Mouse (Mus musculus) embryonic facial prominence, embryonic 10.5 days (tissue): ENCODE measurements around the gene Cnih3. TPM values are rescaled to one million over a fixed set of nuclear protein-coding genes. Genes with fewer than 3 reads are reported as not detected.

Experiments
- DNase-seq: peaks from one replicate; pipeline ENCODE4 v3.0.0-alpha.2; 2017; ENCODE audit warnings: low spot score
- H3K27ac ChIP-seq: fragments of 300-500 bp; sonication (generic); replicated peaks from 2 replicates; pipeline ENCODE4 v1.5.1; 2016; ENCODE audit warnings: mild to moderate bottlenecking
- H3K27me3 ChIP-seq: fragments of 300-500 bp; sonication (generic); replicated peaks from 2 replicates; pipeline ENCODE4 v1.6.1; 2016; ENCODE audit warnings: low read depth, mild to moderate bottlenecking; ENCODE audit not compliant: poor library complexity, severe bottlenecking
- H3K36me3 ChIP-seq: fragments of 300-500 bp; sonication (generic); replicated peaks from 2 replicates; pipeline ENCODE4 v1.6.1; 2016; ENCODE audit warnings: mild to moderate bottlenecking, moderate library complexity
- H3K4me1 ChIP-seq: fragments of 300-500 bp; sonication (generic); 2 replicates; pipeline ENCODE4 v1.6.1; 2016
- H3K4me3 ChIP-seq: fragments of 300-500 bp; sonication (generic); 2 replicates; pipeline ENCODE4 v1.5.1; 2016; ENCODE audit warnings: mild to moderate bottlenecking, moderate library complexity
- H3K9me3 ChIP-seq: fragments of 300-500 bp; sonication (generic); 2 replicates; pipeline ENCODE4 v1.6.1; 2016; ENCODE audit warnings: mild to moderate bottlenecking
- WGBS: fragments of 180-500 bp; shearing (Covaris S2); methylation state at CpG from one replicate; pipeline ENCODE4 v1.1.7; 2016; 5-methylcytosine and 5-hydroxymethylcytosine counted together
- polyA plus RNA-seq: library from polyadenylated mRNA; unstranded; fragments of >200 nt; fragmentation: Nextera tagmentation; extraction: Ambion mirVana; gene quantifications from 2 replicates; pipeline ENCODE4 v1.2.1, GENCODE M21; 2016

Gene Cnih3
- polyA plus RNA-seq, 1 experiment from 2014 or later = 0.57 TPM

DNA sequence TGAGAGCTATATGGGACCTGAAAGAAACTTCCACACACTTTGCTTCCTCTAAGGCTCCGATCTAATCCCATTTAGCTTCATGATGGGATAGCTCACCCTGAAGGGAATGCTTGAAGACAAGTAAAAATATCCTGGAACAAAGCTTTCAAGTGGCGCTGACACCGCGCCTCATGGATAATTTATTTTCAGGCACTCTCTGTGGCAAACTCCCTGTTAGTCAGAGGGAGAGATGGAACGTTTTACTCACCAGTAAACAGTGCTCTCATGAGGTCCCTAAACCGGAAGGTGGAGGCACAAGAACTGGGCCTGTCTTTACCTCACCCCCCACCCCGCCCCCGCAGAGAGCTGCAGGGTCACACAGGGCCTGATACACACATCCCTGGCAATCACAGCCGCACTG is 64.4 kb downstream of the Cnih3 start:
- H3K4me3 ChIP-seq = no peak overlapping the region

DNA sequence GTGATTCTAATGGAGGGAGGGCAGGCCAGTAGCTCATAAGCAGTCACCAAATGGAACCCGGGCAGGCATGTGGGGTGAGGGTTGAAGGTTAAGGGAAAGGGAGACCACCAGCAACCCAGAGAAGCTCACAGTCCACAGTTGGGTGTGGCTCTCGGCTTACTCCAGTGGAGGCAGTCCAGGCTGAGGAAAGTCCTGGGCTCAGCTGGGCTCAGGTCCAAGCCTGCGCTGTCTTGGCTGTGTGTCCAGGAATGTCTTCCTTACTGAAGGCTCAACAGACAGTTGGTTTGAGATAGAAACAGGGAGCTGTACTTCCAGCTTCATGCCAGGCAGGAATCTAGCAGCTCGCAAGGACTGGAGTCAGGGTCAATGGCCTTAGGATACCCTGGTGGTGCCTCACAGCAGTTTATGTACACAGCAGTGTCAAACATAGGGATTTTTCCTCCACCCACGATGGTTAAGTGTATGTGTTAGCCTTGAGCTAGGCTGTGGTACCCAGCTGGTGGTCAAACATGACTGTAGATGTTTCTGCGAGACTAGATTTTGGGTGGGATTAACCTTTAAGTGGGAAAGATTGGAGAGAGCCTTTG is 65.6 kb downstream of the Cnih3 start:
- Histone ChIP-seq H3K4me1 (peaks cover 19% of the 10 kb centered on the region), H3K36me3 (no peaks in the 10 kb centered on the region), H3K4me3 (no peak overlapping the region), H3K9me3 (no peaks in the 10 kb centered on the region), H3K27ac (no peak overlapping the region), H3K27me3 (no peaks in the 10 kb centered on the region)
- no peak for DNase-seq
- WGBS = 78% methylated on average over 6 of the region's 6 CpGs

More for the DNA sequence above, 64.4 kb downstream of the Cnih3 start:
- no peaks in the 10 kb centered on the region for H3K27me3 ChIP-seq
- H3K9me3 ChIP-seq = no peaks in the 10 kb centered on the region
- WGBS = 88% methylated on average over 9 of the region's 9 CpGs
- no peaks in the 10 kb centered on the region for H3K36me3 ChIP-seq
- peaks cover 14% of the 10 kb centered on the region for H3K4me1 ChIP-seq
- no peak for DNase-seq
- no peak overlapping the region for H3K27ac ChIP-seq

DNA sequence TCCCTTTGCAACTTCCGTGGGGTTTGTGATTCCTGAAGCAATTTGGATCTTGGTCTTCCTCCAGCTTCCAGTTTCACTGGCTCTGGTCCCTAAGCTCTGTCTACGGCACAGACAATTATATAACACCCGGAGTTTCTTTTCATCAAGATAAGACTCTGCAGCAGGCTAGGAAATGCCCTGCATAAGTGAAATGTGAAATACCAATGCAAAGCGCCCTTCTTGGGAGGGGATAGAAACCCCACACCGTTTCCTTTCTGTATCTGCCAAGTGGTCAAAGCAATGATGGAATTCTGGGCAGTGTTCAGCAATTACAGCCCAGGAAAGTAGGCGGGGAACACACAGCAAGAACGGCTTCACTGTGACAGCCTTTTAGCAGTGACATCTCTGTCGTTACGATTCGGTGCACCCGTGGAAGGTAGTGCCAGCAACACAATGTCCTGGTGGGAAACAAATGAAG is 67.7 kb downstream of the Cnih3 start:
- no peak for DNase-seq
- WGBS = 50% methylated on average over 11 of the region's 11 CpGs
- Histone ChIP-seq H3K4me1 (peaks cover 19% of the 10 kb centered on the region), H3K36me3 (no peaks in the 10 kb centered on the region), H3K27ac (no peak overlapping the region), H3K4me3 (no peak overlapping the region), H3K27me3 (no peaks in the 10 kb centered on the region), H3K9me3 (no peaks in the 10 kb centered on the region)

DNA sequence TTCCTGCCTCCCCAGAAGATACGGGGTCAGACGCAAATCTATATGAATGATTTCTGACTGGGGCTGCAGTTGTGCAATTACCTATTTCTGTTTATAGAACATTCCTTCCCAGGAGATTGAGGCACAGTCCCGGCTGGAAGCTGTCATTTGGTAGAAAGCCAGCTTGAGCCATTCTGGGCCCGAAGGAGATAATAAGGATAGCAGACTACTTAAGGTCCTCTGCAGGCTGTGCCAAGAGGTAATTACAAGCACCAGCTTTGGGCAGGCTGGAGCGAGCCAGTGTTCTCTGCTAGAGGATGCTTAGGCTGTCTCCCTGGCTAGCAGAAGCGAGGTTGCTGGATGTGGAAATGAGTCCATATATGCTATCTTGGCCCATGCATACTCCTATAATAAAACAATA is 70.4 kb downstream of the Cnih3 start:
- H3K9me3 ChIP-seq = no peaks in the 10 kb centered on the region
- no peaks in the 10 kb centered on the region for H3K27me3 ChIP-seq
- peaks cover 19% of the 10 kb centered on the region for H3K4me1 ChIP-seq
- WGBS = 74% methylated on average over 6 of the region's 6 CpGs
- DNase-seq = no peak
- H3K4me3 ChIP-seq = no peak overlapping the region
- H3K27ac ChIP-seq = no peak overlapping the region
- H3K36me3 ChIP-seq = no peaks in the 10 kb centered on the region

DNA sequence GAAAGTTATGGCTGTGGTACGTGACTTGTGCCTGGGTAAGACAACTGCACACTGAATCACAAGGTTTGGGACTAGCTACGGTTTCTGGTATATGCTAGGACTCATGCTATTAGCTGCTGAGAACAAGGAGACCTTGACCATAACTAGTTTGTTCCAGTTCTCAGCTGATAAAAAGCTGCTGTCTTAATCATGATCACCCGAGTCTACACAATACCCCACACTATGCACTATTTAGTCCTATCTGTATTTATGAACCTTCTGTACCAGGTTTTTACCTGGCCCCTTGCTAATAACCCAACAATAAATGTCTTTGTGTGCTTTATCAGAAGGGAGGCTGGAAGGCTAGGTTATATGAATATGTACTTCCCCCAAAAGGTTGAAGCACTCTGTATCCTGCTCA is 72.5 kb downstream of the Cnih3 start:
- no peak overlapping the region for H3K4me3 ChIP-seq
- no peak for DNase-seq
- H3K27me3 ChIP-seq = no peaks in the 10 kb centered on the region
- H3K36me3 ChIP-seq = no peaks in the 10 kb centered on the region
- no peaks in the 10 kb centered on the region for H3K9me3 ChIP-seq
- 90% methylated on average over 3 of the region's 3 CpGs for WGBS
- H3K4me1 ChIP-seq = peaks cover 9% of the 10 kb centered on the region
- H3K27ac ChIP-seq = no peak overlapping the region

DNA sequence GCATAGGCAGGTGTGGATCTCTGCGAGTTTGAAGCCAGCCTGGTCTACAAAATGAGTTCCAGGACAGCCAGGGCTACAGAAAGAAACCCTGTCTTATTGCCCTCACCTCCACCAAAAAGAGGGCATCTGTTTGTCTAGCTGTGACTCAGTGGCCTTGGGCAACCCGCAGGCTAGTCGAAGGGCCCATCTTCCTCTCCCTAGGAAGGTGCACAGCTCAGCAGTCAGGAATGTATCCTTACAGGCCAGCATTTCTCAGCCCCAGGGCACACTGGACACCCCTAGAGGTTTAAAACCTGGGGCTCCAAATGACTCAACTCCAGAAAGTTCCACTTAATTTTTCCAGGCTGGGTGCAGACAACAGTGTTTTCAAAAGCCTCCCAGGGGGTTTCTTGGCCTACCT is 73.0 kb downstream of the Cnih3 start:
- Histone ChIP-seq H3K4me1 (peaks cover 5% of the 10 kb centered on the region), H3K9me3 (no peaks in the 10 kb centered on the region), H3K36me3 (no peaks in the 10 kb centered on the region), H3K27ac (no peak overlapping the region), H3K27me3 (no peaks in the 10 kb centered on the region), H3K4me3 (no peak overlapping the region)
- no peak for DNase-seq
- 82% methylated on average over 3 of the region's 3 CpGs for WGBS

DNA sequence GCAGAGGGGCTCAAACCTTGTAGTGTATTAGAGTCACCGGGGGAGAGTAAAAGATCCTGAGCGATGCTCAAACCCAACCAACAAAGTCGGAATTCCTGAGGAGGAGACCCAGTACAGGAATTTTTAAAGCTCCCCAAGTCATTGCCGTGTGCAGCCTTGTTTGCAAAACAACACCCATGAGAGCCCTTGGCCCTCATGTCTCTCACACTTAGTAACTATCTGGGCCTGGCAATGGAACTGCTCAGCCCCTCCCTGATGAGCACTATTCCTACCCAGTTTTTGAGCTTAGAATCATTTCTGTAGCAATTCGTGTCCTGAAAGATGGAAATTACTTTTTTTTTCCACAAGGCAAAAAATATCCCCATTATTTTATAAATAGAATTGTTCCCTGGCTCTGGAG is 74.0 kb downstream of the Cnih3 start:
- Histone ChIP-seq H3K27ac (no peak overlapping the region), H3K4me1 (peaks cover 5% of the 10 kb centered on the region), H3K27me3 (no peaks in the 10 kb centered on the region), H3K36me3 (no peaks in the 10 kb centered on the region), H3K4me3 (no peak overlapping the region), H3K9me3 (no peaks in the 10 kb centered on the region)
- no peak for DNase-seq
- 84% methylated on average over 5 of the region's 5 CpGs for WGBS

DNA sequence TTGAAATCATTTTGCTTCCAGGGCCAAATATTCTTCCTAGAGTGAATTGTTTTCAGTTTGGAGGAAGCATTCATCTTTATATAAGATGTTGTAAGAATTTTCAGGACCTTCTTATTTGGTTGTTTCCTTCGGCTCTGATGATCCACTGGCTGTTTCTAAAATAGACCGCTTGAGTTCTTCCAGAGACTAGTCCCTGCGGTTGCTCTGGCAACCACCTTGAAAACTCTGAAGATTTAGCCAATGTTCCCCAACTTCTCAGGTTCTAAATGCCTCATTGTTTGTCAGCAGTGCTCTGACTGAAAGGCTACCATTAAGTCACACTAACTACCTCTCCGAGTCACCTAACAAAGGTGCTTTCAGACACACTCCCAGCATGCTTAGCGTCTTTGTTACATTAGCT is 80.8 kb downstream of the Cnih3 start:
- no peak overlapping the region for H3K27ac ChIP-seq
- H3K27me3 ChIP-seq = no peaks in the 10 kb centered on the region
- WGBS = 81% methylated on average over 5 of the region's 5 CpGs
- H3K36me3 ChIP-seq = no peaks in the 10 kb centered on the region
- DNase-seq = no peak
- peaks cover 10% of the 10 kb centered on the region for H3K4me1 ChIP-seq
- H3K4me3 ChIP-seq = no peak overlapping the region
- H3K9me3 ChIP-seq = no peaks in the 10 kb centered on the region

DNA sequence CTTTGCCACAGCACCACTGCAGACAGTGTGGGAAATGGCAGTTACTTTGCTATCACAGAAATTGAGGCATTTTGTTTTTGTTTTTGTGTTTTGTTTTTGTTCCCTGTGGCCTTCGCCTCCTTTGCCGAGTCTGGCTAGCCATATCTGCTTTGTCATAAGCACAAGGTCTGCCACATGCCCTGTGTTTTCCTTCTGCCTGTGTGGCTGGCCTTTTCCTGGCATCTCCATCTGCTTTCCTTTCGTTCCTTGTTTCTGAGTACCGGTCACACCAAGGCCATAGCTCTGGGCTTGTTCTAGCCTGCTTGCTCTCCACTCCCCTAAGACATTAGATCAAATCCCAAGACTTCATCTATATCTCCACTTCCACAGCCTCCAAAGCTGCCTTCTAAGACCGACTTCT is 83.0 kb downstream of the Cnih3 start:
- no peak for DNase-seq
- 82% methylated on average over 5 of the region's 5 CpGs for WGBS
- Histone ChIP-seq H3K36me3 (no peaks in the 10 kb centered on the region), H3K4me3 (no peak overlapping the region), H3K4me1 (peaks cover 10% of the 10 kb centered on the region), H3K9me3 (no peaks in the 10 kb centered on the region), H3K27ac (no peak overlapping the region; the same call in 1 of the 2 replicates), H3K27me3 (no peaks in the 10 kb centered on the region)

DNA sequence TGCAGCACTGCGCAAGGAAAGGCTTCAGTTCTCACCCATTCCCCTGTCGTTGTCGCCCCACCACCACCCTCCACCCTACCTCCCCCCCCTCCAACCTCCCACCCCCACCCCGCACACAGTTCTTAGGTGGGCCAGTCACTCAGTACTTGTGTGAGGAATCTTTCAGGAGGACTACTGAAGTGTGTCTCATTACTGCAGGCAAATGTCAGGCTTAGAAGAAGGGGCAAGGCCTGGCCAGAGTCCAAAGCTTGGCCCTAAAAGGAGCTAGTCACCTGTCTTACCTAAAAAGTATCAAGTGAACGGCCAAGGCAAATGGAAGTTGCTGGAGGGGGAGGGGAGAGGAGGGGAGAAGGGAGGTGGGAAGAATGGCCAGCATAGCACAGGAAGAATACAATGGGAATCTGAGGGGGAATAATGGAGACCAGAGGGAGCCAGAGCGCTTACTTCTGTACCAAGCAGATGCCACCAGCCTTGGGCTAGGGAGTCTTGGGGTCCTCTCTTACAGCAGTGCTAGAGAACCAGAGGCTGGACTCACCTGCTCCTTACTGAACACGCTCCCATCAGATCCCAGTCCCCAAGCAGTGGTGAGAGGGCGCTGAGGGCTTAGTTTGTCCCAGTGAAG is 88.7 kb downstream of the Cnih3 start:
- WGBS = 78% methylated on average over 8 of the region's 8 CpGs

DNA sequence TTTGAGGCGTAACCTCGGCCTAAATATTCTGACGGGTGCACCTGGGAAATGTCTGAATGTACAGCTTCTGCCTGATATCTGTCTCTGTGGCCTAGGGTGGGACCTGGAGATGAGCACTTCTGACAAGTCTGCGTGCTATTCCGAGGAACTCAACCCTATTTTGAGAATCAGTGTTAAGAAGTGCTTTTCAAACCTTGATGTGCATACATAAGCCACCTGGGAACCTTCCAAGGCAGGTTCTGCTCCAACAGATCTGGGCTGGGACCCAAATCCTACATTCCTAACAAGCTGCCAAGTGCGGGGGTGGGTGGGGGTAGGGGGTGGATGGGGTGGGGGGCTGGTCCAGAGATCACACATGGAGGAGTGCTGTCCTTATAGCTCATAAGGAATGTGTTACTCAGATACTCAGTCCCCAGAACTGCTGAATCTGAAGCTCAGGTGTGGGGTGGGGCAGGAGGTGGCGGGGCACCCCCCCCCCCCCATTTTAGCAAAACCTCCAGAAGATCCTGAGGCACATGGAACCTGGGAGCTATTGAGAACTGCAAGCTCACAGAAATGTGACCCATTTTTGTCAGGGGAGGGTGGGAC is 89.3 kb downstream of the Cnih3 start:
- Histone ChIP-seq H3K36me3 (no peaks in the 10 kb centered on the region), H3K27ac (no peak overlapping the region), H3K27me3 (no peaks in the 10 kb centered on the region), H3K4me1 (peaks cover 3% of the 10 kb centered on the region; the same call in 1 of the 2 replicates), H3K4me3 (no peak overlapping the region), H3K9me3 (no peaks in the 10 kb centered on the region)
- 93% methylated on average over 7 of the region's 7 CpGs for WGBS
- DNase-seq = no peak

More for the DNA sequence above, 88.7 kb downstream of the Cnih3 start:
- Histone ChIP-seq H3K36me3 (no peaks in the 10 kb centered on the region), H3K27ac (no peak overlapping the region), H3K4me1 (peaks cover 5% of the 10 kb centered on the region), H3K27me3 (no peaks in the 10 kb centered on the region), H3K4me3 (no peak overlapping the region), H3K9me3 (no peaks in the 10 kb centered on the region)
- DNase-seq = no peak

DNA sequence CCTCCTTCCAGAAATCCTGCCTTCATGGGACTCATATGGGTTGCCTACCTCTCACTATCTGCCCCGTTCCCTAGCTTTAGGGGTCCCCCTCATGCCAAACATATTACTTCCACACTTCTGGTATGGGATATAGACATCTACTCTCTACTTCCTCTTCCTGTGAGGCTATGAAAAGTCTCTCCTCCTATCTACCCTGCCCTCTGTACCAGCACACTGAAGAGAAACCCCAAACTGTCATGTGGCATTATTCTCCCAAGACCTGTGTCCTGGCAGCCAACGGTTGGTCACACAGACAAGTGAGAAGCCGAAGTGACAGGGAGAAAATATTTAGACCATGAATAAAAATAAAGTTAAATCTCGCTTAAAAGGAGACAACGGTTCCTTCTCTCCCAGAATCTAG is 92.6 kb downstream of the Cnih3 start:
- Histone ChIP-seq H3K36me3 (no peaks in the 10 kb centered on the region), H3K27ac (no peak overlapping the region), H3K4me3 (no peak overlapping the region), H3K27me3 (no peaks in the 10 kb centered on the region), H3K9me3 (no peaks in the 10 kb centered on the region), H3K4me1 (peaks cover 3% of the 10 kb centered on the region)
- WGBS = 94% methylated on average over 5 of the region's 5 CpGs
- no peak for DNase-seq

DNA sequence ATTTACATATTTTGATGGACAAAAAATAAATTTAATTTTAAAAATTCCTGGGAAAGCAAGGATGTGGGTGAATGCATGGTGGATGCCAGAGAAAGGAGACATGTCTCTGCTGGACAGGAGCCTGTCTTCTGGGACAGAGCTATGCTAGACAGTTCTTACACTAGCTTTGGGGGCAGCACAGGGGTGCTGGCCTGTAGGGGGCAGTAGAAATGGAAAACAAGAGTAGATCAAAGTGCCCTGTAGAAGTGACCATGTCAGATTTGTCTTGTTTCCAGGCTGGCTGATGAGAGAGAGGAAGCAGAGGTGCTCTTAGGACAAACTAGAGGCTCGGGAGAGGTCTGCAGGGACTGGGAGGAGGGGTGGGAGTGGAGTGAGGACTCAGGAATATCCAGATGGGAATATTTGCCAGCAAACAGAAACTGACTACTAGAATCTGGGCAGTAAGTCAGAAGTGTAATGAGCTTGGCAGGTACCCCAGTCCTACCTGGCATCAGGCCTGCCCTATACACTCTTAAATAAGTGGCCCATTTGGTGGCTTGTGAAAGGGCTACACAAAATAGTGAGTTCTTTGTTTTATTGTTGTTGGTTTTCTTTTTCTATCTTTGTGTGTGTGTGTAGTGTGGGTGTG is 93.3 kb downstream of the Cnih3 start:
- DNase-seq = peak; percentile 23
- no peaks in the 10 kb centered on the region for H3K27me3 ChIP-seq
- H3K9me3 ChIP-seq = no peaks in the 10 kb centered on the region
- peaks cover 3% of the 10 kb centered on the region for H3K4me1 ChIP-seq
- WGBS = 73% methylated on average over 1 of the region's 1 CpGs
- H3K4me3 ChIP-seq = no peak overlapping the region
- no peaks in the 10 kb centered on the region for H3K36me3 ChIP-seq
- H3K27ac ChIP-seq = no peak overlapping the region
